Mouse (Mus musculus): ENCODE results near the gene Frs2.

Gene Frs2

GRCm38 (mm10) chr10:117148361-117149003, at the start of gene Frs2:
Frs2 (minus strand) TSS chr10:117148534.
- DNase-seq = peak; percentile 99

- no peak for DNase-seq
Measured at GRCm38 (mm10) chr10:117196696-117197095, 48.4 kb upstream of the Frs2 start.

GRCm38 (mm10) chr10:117195748-117196147, 47.4 kb upstream of the Frs2 start:
- no peak for DNase-seq

GRCm38 (mm10) chr10:117195005-117195404, 46.7 kb upstream of the Frs2 start:
- no peak for DNase-seq

GRCm38 (mm10) chr10:117193364-117193763, 45.0 kb upstream of the Frs2 start:
- DNase-seq = no peak

- no peak for DNase-seq
Measured at GRCm38 (mm10) chr10:117185399-117186089, 37.2 kb upstream of the Frs2 start.

GRCm38 (mm10) chr10:117181098-117181497, 32.8 kb upstream of the Frs2 start:
- DNase-seq = no peak

- no peak for DNase-seq
Measured at GRCm38 (mm10) chr10:117174645-117175044, 26.3 kb upstream of the Frs2 start.

- no peak for DNase-seq
Measured at GRCm38 (mm10) chr10:117173566-117174438, 25.5 kb upstream of the Frs2 start.

- no peak for DNase-seq
Measured at GRCm38 (mm10) chr10:117173111-117173510, 24.8 kb upstream of the Frs2 start.

GRCm38 (mm10) chr10:117172069-117172468, 23.7 kb upstream of the Frs2 start:
- DNase-seq = no peak

GRCm38 (mm10) chr10:117166785-117167425, 18.6 kb upstream of the Frs2 start:
- no peak for DNase-seq

- DNase-seq = no peak
Measured at GRCm38 (mm10) chr10:117162662-117163061, 14.3 kb upstream of the Frs2 start.

- no peak for DNase-seq
Measured at GRCm38 (mm10) chr10:117160099-117160498, 11.8 kb upstream of the Frs2 start.

- DNase-seq = no peak
Measured at GRCm38 (mm10) chr10:117152247-117152646, 3.9 kb upstream of the Frs2 start.

- DNase-seq = no peak
Measured at GRCm38 (mm10) chr10:117151676-117152075, 3.3 kb upstream of the Frs2 start.

GRCm38 (mm10) chr10:117151241-117151640, 2.9 kb upstream of the Frs2 start:
- no peak for DNase-seq

GRCm38 (mm10) chr10:117150764-117151163, 2.4 kb upstream of the Frs2 start:
- DNase-seq = no peak

- peak; percentile 68 for DNase-seq
Measured at GRCm38 (mm10) chr10:117149942-117150617, 1.7 kb upstream of the Frs2 start.

- DNase-seq = no peak
Measured at GRCm38 (mm10) chr10:117149241-117149640, 907 bp upstream of the Frs2 start.

- no peak for DNase-seq
Measured at GRCm38 (mm10) chr10:117147463-117148360, 622 bp downstream of the Frs2 start.

All from thymus, postnatal 4 days (tissue).